Mouse (Mus musculus): ENCODE data around the gene Btn2a2. TPM values are rescaled to one million over a fixed set of nuclear protein-coding genes. Genes with fewer than 3 reads are reported as not detected.

Btn2a2 gene
- polyA plus RNA-seq, 1 experiment = not detected

DNA sequence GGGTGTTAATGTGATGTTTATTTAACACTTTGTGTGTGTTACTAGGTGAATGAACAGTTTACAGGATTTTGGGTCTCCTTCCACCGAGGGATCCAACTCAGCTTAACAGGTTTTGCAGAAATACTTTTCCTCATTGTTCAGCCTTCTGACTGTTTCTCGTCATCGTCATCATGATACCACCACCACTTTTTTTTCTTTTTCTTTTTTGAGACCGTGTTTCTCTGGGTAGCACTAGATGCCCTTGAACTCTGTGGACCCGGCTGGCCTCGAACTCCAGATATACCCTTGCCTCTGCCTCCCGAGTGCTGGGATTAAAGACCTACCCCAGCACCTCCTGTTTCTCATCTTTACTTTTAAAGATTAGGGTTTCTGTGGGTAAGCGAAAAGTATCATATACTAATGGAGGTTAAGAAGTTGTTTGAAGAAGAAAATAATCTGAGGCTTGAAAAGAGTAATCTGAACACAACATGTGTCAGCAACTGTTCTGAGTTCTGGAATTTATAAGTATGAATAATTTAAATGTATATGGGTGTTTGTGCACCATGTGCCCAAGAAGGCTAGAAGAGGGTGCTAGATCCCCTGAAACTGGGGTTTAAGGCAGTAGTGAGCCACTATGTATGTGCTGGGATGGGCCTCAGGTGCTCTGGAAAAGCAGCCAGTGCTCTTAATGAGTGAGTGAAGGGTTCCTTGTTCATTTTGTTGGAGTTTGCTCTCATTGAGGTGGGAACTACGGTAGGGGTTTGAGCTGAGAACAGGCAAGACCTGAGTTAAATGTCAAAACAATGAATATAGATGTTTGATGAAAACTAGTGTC lies 43.8 kb upstream of the Btn2a2 start:
- no peak for TF ChIP-seq GATA1 (IDR thresholded peaks at IDR 0.05; ENCODE audit: borderline replicate concordance, low read length)
- TF ChIP-seq FLI1 (IDR thresholded peaks at IDR 0.05; ENCODE audit: low read length) = no peak
- Histone ChIP-seq H3K27me3 (replicated peaks) (no peaks in the 10 kb centered on the region), H3K36me3 (replicated peaks; ENCODE audit: low read length) (no peaks in the 10 kb centered on the region), H3K4me3 (replicated peaks) (peak overlapping the region; percentile 91), H3K9me3 (no peaks in the 10 kb centered on the region), H3K4me1 (peaks cover 52% of the 10 kb centered on the region)

DNA sequence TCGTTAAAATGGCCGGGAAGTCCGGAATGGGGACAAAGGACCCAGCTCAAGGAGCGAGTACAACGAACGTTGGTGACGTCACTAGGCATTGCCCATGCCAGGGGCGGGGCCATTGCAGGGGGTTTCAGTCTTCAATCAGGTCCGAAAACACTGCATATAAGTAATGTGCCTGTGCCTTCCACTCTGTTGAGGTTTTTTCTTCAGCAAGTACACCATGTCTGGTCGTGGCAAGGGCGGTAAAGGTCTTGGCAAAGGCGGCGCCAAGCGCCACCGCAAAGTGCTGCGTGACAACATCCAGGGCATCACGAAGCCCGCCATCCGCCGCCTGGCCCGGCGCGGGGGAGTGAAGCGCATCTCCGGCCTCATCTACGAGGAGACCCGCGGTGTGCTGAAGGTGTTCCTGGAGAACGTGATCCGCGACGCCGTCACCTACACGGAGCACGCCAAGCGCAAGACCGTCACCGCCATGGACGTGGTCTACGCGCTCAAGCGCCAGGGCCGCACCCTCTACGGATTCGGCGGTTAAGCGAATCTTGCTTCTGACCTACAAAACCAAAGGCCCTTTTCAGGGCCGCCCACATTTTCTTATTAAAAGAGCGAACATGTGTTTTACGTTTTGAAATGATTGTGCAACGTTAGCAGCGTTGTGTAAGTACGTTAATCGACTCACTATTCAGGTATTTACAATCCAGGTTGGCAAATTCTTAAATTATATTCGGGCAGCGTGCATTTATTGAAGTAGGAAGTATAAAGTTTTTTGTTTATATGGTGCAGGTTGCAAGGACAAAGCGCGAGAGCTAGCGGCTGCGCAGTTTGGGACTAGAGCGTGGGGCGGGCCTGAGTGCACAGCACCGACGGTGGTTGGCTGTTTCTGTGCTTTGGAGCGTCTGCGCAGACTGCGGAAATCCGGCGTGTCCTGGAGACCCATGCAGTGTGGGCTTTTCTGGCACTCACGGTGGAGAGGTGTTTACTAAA lies 42.5 kb upstream of the Btn2a2 start, which contains the start of gene Hist1h4h:
TSS of gene Hist1h4h (plus strand) at position 150 of the 975 bp plus-strand sequence.
- H3K4me3 ChIP-seq (replicated peaks) = peak within 1 kb of the TSS; percentile 91
- no peaks in the 10 kb centered on the region for H3K9me3 ChIP-seq
- no peak for TF ChIP-seq GATA1 (IDR thresholded peaks at IDR 0.05; ENCODE audit: borderline replicate concordance, low read length)
- TF ChIP-seq FLI1 (IDR thresholded peaks at IDR 0.05; ENCODE audit: low read length) = no peak
- peaks cover 50% of the 10 kb centered on the region for H3K4me1 ChIP-seq
- H3K27me3 ChIP-seq (replicated peaks) = no peaks in the 10 kb centered on the region
- no peaks in the 10 kb centered on the region for H3K36me3 ChIP-seq (replicated peaks; ENCODE audit: low read length)

DNA sequence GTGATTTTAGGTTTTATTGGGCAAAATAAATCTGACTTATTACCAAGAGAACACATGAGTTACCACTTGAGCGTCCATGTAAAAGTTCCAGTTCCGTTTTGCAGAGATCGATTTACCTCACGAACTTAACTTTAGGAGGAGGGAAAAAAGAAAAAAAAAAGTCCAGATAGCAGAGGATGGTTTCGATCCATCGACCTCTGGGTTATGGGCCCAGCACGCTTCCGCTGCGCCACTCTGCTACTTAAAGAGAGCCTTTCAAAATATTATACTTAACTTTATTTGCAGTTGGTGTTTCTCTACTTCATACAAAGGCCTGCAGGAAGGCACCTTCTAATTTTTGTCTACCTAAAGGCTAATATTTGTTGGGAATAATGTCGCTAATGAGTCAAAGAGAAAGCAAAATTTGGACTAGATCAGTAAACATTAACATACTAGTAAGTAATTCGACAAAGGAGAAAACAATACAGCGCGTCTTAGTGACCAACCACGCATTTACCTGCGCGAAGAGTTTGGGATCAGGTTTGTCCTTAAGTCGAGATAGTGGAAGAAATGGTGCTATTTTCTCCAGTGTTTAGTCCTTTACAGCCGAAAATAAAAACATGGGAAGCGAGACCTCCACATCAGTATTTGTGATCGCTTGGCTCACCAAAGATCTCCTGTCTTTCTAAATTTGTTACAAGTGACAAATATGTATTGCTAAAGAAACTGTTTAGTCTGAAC lies 41.7 kb upstream of the Btn2a2 start:
- H3K27me3 ChIP-seq (replicated peaks) = no peaks in the 10 kb centered on the region
- no peaks in the 10 kb centered on the region for H3K9me3 ChIP-seq
- H3K36me3 ChIP-seq (replicated peaks; ENCODE audit: low read length) = no peaks in the 10 kb centered on the region
- TF ChIP-seq FLI1 (IDR thresholded peaks at IDR 0.05; ENCODE audit: low read length) = no peak
- TF ChIP-seq GATA1 (IDR thresholded peaks at IDR 0.05; ENCODE audit: borderline replicate concordance, low read length) = no peak
- peaks cover 56% of the 10 kb centered on the region for H3K4me1 ChIP-seq
- peak overlapping the region; percentile 91 for H3K4me3 ChIP-seq (replicated peaks)

DNA sequence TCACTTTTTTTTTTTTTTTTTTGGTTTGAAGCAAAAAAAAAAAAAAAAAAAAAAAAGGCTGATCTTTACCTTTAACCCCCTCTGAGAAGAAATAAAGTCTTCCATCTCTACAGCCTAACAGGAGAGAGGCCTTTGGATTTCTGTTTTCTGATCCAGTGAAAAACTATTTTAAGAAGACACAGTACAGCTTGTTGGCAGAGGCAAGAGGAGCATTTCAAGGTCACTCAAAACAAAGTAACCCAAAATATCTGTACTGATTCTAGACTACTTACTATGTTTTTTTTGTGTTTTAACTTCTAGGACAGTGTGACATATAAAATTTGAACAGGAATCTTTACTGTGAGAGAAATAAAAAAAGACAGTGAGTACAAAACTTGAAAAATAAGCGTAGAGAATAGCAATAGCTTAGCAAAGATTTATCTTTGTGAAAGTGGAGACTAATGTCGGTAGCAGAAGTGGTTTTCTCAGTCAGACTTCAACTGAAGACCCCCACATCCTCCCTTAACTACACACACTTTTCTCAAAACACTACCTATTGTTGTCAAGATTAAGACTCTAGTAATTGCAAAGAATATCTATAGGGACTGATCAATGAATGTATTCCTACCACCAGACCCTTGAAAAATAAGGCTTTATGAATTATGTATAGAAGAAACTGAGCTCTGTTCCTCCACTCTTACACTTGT lies 41.0 kb upstream of the Btn2a2 start:
- Histone ChIP-seq H3K9me3 (no peaks in the 10 kb centered on the region), H3K36me3 (replicated peaks; ENCODE audit: low read length) (no peaks in the 10 kb centered on the region), H3K27me3 (replicated peaks) (no peaks in the 10 kb centered on the region), H3K4me1 (peaks cover 55% of the 10 kb centered on the region), H3K4me3 (replicated peaks) (peak overlapping the region; percentile 91)
- no peak for TF ChIP-seq FLI1 (IDR thresholded peaks at IDR 0.05; ENCODE audit: low read length)
- TF ChIP-seq GATA1 (IDR thresholded peaks at IDR 0.05; ENCODE audit: borderline replicate concordance, low read length) = no peak

DNA sequence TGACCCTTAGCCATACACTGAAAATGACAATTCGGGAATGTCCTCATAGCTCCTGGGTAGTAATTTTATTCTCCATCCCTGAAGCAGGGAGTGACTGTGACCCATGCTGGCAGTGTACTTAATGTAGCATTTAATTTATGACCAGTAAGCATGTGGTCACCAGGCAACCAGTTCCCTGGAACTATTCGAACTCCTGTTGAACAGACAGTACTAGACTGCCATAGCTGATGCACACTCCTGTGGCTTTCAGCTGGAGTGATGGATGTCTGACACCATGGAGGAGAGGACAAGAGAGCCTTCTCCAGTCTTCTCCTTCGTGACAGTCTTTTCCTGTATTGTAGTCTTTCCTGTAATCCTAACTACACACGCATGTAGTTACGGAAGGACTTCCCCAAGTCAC lies 40.3 kb upstream of the Btn2a2 start:
- no peaks in the 10 kb centered on the region for H3K9me3 ChIP-seq
- H3K4me1 ChIP-seq = peaks cover 57% of the 10 kb centered on the region
- no peak overlapping the region for H3K4me3 ChIP-seq (replicated peaks)
- no peaks in the 10 kb centered on the region for H3K36me3 ChIP-seq (replicated peaks; ENCODE audit: low read length)
- no peak for TF ChIP-seq GATA1 (IDR thresholded peaks at IDR 0.05; ENCODE audit: borderline replicate concordance, low read length)
- TF ChIP-seq FLI1 (IDR thresholded peaks at IDR 0.05; ENCODE audit: low read length) = no peak
- no peaks in the 10 kb centered on the region for H3K27me3 ChIP-seq (replicated peaks)

DNA sequence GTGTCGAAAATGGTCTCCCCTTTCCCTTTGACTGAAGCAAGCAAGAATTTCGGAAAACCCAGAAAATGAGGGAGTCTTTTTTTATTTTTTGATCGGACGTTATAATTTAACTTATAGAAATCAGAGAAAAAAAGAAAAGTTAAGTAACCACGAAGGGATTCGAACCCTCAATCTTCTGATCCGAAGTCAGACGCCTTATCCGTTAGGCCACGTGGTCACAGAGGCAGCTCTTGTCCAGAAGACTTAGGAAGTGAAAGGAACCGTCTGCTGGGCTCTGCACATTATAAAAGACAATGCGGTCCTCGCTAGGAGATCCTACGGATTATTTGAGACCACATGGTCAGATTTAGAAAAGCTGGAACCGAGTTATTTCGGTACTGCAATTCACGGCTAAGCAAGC lies 37.7 kb upstream of the Btn2a2 start:
- H3K4me1 ChIP-seq = peaks cover 62% of the 10 kb centered on the region
- TF ChIP-seq FLI1 (IDR thresholded peaks at IDR 0.05; ENCODE audit: low read length) (no peak), GATA1 (IDR thresholded peaks at IDR 0.05; ENCODE audit: borderline replicate concordance, low read length) (no peak)
- H3K27me3 ChIP-seq (replicated peaks) = no peaks in the 10 kb centered on the region
- H3K9me3 ChIP-seq = no peaks in the 10 kb centered on the region
- H3K36me3 ChIP-seq (replicated peaks; ENCODE audit: low read length) = no peaks in the 10 kb centered on the region
- peak overlapping the region; percentile 88 for H3K4me3 ChIP-seq (replicated peaks)

DNA sequence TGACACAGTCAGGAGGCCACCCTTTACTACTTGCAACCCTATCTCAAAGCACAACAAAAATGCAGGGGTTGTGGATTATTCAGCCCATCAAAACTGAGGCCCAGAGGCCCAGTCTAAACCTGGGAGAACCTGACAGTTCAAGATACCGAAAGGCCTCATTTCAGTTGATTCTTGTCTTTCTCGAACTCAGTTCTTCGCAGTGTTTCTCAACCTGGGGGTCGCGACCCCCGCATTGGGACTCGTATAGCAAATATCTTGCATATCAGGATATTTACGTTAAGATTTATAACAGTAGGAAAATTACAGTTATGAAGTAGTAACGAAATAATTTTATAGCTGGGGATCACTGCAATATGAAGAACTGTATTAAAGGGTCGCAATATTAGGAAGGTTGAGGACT lies 37.2 kb upstream of the Btn2a2 start:
- Histone ChIP-seq H3K36me3 (replicated peaks; ENCODE audit: low read length) (no peaks in the 10 kb centered on the region), H3K4me3 (replicated peaks) (peak overlapping the region; percentile 88), H3K4me1 (peaks cover 64% of the 10 kb centered on the region)

DNA sequence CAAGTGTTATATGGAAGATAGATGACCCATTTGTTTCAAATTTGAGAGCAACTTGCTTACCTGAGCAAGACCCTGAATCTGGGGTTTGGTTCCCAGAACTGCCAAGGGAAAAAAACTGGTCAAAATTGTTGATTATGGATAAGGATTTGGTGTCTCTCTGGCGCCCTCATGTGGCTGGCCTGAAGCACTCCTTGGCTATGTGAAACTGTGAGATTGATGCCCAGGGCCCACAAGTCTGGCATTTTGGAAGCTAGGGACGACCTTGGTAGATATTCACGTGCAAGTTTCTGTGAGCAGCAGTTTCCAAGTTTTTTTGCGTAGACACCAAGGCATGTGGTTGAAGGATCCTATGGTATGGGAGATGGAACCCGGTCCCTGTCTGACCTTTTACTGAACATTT lies 36.0 kb upstream of the Btn2a2 start:
- peak overlapping the region; percentile 8 for H3K4me3 ChIP-seq (replicated peaks)
- no peaks in the 10 kb centered on the region for H3K36me3 ChIP-seq (replicated peaks; ENCODE audit: low read length)
- no peaks in the 10 kb centered on the region for H3K9me3 ChIP-seq
- TF ChIP-seq GATA1 (IDR thresholded peaks at IDR 0.05; ENCODE audit: borderline replicate concordance, low read length) (no peak), FLI1 (IDR thresholded peaks at IDR 0.05; ENCODE audit: low read length) (no peak)
- H3K4me1 ChIP-seq = peaks cover 71% of the 10 kb centered on the region
- H3K27me3 ChIP-seq (replicated peaks) = no peaks in the 10 kb centered on the region

More for the DNA sequence above, 37.2 kb upstream of the Btn2a2 start:
- TF ChIP-seq GATA1 (IDR thresholded peaks at IDR 0.05; ENCODE audit: borderline replicate concordance, low read length) (no peak), FLI1 (IDR thresholded peaks at IDR 0.05; ENCODE audit: low read length) (no peak)
- Histone ChIP-seq H3K27me3 (replicated peaks) (no peaks in the 10 kb centered on the region), H3K9me3 (no peaks in the 10 kb centered on the region)

DNA sequence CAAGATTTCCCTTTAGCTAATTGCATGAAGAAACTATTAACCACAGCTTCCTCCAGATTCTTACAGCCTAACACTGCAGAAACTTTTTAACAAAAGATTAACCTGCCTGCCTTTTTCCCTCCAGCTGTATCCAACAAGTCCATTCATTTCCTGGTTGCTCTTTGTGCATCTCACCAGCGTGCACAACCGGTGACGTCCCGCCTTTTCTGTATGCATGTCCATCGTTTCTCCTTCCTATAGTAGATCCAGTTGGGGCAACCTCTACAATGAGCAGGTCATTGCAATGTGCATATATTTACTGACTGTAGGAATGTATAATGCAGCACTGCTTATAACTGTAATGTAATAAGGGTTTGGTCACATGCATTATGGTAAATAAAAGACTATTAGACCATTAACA lies 35.3 kb upstream of the Btn2a2 start:
- Histone ChIP-seq H3K36me3 (replicated peaks; ENCODE audit: low read length) (no peaks in the 10 kb centered on the region), H3K4me3 (replicated peaks) (peak overlapping the region; percentile 35), H3K4me1 (peaks cover 71% of the 10 kb centered on the region), H3K9me3 (no peaks in the 10 kb centered on the region), H3K27me3 (replicated peaks) (no peaks in the 10 kb centered on the region)
- TF ChIP-seq GATA1 (IDR thresholded peaks at IDR 0.05; ENCODE audit: borderline replicate concordance, low read length) (no peak), FLI1 (IDR thresholded peaks at IDR 0.05; ENCODE audit: low read length) (no peak)

Data from megakaryocyte, embryonic 14.5 days (primary cell).